Mouse (Mus musculus): ENCODE measurements at regions not wholly inside any gene's neighbourhood (a gene's known extent, or its start where the extent isn't known, plus 50 kb on each side); places are given as distances from the start of the nearest gene placed in this dataset.

DNA sequence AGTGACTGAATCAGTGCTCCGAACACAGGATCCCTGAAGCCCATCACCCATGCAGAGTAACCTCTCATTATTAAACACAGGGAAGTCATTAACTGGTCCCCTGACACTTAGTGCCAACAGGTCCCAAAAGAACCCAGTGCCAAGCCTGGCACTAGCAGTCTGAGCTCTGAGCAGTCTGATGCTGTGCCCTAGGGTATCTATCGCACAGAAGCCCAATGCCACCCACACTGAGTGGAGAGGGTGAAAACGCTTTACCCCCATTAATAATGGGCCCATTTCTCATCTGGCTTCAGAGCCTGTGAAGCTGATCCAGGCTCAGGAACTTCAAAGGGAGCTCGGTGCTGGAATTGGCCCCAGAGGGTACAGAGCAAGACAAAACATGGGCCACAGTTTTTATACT, 272.8 kb downstream of the Mycn start:
- no peak for TF ChIP-seq CTCF (IDR thresholded peaks at IDR 0.05; ENCODE audit: borderline replicate concordance, extremely low read depth, insufficient read depth, insufficient read length)
- TF ChIP-seq POLR2A (IDR thresholded peaks at IDR 0.05; ENCODE audit: borderline replicate concordance, extremely low read depth, insufficient read depth, insufficient read length, poor library complexity, severe bottlenecking): no peak

Measured in brain, embryonic 14.5 days (tissue).